Mouse (Mus musculus) thymus, adult 2 months (tissue): Measurements from ENCODE around the gene 5730522E02Rik.

ENCODE experiments used
- CTCF ChIP-seq: fragments of 200-500 bp; IDR thresholded peaks from 2 replicates; pipeline ENCODE4 v1.5.1; 2012; ENCODE audit warnings: mild to moderate bottlenecking, control low read depth, low read length, moderate library complexity, borderline replicate concordance; ENCODE audit not compliant: control insufficient read depth, poor library complexity, insufficient read depth; ENCODE audit errors: extremely low read depth
- POLR2A ChIP-seq: fragments of 200-500 bp; IDR thresholded peaks from 2 replicates; pipeline ENCODE4 v1.6.1; 2012; ENCODE audit warnings: mild to moderate bottlenecking, low read length, control low read depth, moderate library complexity; ENCODE audit not compliant: control insufficient read depth, poor library complexity, insufficient read depth; ENCODE audit errors: extremely low read depth

DNA sequence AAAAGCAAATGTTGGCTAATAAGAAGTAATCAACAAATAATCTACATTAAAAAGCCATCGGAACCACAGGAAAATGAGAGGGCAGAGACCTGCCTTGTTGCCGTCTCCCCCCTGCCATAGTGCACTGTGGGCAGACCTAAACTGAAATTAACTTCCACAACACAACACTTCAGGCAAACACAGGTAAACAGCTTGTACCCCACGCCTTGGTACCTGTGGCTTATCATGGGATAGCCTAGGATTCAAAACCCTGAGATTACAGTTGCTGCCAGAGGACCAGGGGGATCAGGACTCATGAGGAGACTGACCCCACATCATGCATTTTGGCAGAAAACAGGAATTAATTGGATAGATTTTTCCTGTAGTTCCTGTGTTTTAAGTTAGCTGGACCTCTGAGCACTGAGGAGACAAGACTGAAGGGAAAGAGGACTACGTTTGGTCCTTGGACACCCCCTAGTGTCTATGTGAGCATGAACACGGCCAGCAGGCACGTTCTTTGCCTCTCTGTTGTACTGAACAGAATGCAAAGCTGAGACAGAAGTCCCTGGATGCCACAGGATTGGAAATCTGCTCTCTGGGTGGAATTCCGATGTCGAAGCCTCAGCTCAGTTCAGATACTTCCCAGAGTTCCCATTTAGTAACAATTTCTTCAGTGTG is 136.8 kb downstream of the 5730522E02Rik start:
- TF ChIP-seq CTCF = no peak
- TF ChIP-seq POLR2A = no peak
